Mouse (Mus musculus) CD8-positive naive resting alpha-beta T cell, adult 2 months (primary cell): ENCODE data around the gene Zfp985.
"Not testable (repeated sequence)": the region's sequence is repeated elsewhere in the genome, so short reads cannot be mapped to it uniquely, and the experiment has no call there.

Experiments
- DNase-seq, 2 experiments: peaks; one replicate each; pipeline ENCODE4 v3.0.0; 2022; ENCODE audit warnings: low read depth in 2 of 2, low spot score in 2 of 2

Zfp985 gene

GRCm38 (mm10) chr4:147603806-147604205 is 50.7 kb downstream of the Zfp985 start:
- DNase-seq = no peak

- DNase-seq = no peak
Measured at GRCm38 (mm10) chr4:147605521-147605920, 52.4 kb downstream of the Zfp985 start.

GRCm38 (mm10) chr4:147606511-147606910 is 53.4 kb downstream of the Zfp985 start:
- not testable (repeated sequence) for DNase-seq

- not testable (repeated sequence) for DNase-seq
Measured at GRCm38 (mm10) chr4:147633818-147634262, 80.8 kb downstream of the Zfp985 start.
